ENCODE assay signal across 8 mouse cellular contexts in the genomic region with DNA sequence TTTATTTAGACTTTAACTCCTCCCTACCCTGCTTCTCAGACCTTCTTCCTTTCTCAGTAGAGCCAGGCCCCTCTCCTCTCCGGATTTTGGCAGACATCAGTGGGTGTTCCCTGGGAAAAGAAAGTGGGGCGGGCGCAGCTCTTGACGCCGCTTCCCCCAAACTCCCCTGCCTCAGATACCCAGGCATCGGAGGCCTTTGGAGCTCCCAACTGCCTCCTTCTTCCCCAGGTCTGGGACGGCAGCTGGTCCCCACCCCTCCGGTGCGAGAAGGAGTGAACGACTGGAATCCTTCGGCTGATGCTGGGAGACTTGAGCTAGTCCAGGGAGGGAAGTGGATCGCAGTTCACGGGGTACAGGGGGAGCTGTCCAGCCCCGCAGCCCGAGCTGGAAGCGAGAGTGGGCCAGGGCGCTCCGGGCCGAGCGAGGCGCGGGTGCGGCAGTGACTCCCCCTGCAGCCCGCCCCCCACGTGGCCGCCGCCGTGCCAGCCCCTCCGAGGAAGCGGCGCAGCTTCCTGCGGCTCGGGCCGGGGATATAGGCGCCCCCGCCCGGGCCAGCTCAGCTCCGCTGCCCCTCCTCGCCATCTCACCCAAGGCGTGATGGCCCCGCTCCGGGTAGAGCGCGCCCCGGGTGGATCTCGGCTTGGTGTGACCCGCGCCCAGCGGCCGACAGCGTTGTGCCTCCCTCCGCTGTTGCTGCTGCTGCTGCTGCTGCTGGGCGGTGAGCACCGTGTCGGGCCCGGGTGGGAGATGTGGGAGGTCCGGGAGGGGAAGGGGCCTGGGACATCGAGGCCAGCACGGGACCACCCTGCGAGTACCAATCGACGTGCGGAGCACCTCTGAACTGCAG. TPM values are rescaled to one million over a fixed set of nuclear protein-coding genes. Genes with fewer than 3 reads are reported as not detected.
DNase-seq lines count a peak whose midpoint lies in the region; ATAC-seq and TF ChIP-seq lines count a peak whose summit lies in the region.

A gene (plus strand): TSS at position 174 of the 847 bp plus-strand sequence.

- TF ChIP-seq POLR2A in spleen, adult 2 months (IDR thresholded peaks at IDR 0.05; ENCODE audit: low read depth, low read length) = no peak

- DNase-seq in spleen, adult 2 months (ENCODE audit: low read depth in 1 of 2, low spot score in 2 of 2) = no peak
- DNase-seq in spleen, postnatal 36 days (ENCODE audit: low spot score in 2 of 2) = no peak
- DNase-seq in embryonic facial prominence, embryonic 11.5 days (ENCODE audit: low spot score) = peak; percentile 61
- no peak for DNase-seq in c-Kit-positive CD71-positive TER-119-positive erythroid progenitor cells, embryonic 14.5 days (ENCODE audit: low spot score)

- 5% methylated on average over 60 of the region's 63 CpGs for WGBS in spleen, adult 2 months
- WGBS in embryonic facial prominence, embryonic 11.5 days = under 1% methylated on average over 57 of the region's 63 CpGs
- 1% methylated on average over 57 of the region's 63 CpGs for WGBS in heart, embryonic 11.5 days (ENCODE audit: insufficient replicate concordance)
- WGBS in kidney, embryonic 16.5 days = under 1% methylated on average over 46 of the region's 63 CpGs
- WGBS in liver, embryonic 15.5 days (ENCODE audit: insufficient replicate concordance) = 2% methylated on average over 62 of the region's 63 CpGs
- WGBS in neural tube, embryonic 12.5 days = under 1% methylated on average over 62 of the region's 63 CpGs

- H3K27me3 ChIP-seq in spleen, adult 2 months (ENCODE audit: control insufficient read depth, insufficient read depth, low read length) = peaks cover 13% of the 10 kb centered on the region
- H3K27me3 ChIP-seq in embryonic facial prominence, embryonic 11.5 days (ENCODE audit: control insufficient read depth, insufficient read depth, low read length) = peaks cover 7% of the 10 kb centered on the region; the same call in 1 of the 2 replicates
- peaks cover 36% of the 10 kb centered on the region for H3K27me3 ChIP-seq in heart, embryonic 11.5 days (ENCODE audit: control insufficient read depth, insufficient read depth, low read length)
- H3K27me3 ChIP-seq in kidney, embryonic 16.5 days (ENCODE audit: insufficient read depth, low read length) = no peaks in the 10 kb centered on the region
- H3K27me3 ChIP-seq in liver, embryonic 15.5 days = peaks cover 76% of the 10 kb centered on the region
- H3K27me3 ChIP-seq in neural tube, embryonic 12.5 days (replicated peaks) = peaks cover 32% of the 10 kb centered on the region

- peak within 1 kb of the TSS; percentile 77 for H3K9ac ChIP-seq in embryonic facial prominence, embryonic 11.5 days (replicated peaks; ENCODE audit: low read length)
- H3K9ac ChIP-seq in heart, embryonic 11.5 days (ENCODE audit: low read depth, low read length) = peak within 1 kb of the TSS; percentile 80
- peak within 1 kb of the TSS; percentile 93 for H3K9ac ChIP-seq in kidney, embryonic 16.5 days (replicated peaks; ENCODE audit: low read length)
- H3K9ac ChIP-seq in liver, embryonic 15.5 days = peak within 1 kb of the TSS; percentile 32; the same call in 1 of the 2 replicates
- H3K9ac ChIP-seq in neural tube, embryonic 12.5 days = peak within 1 kb of the TSS; percentile 72

- no peak for TF ChIP-seq CTCF in spleen, adult 2 months (IDR thresholded peaks at IDR 0.05; ENCODE audit: extremely low read depth, insufficient read depth, insufficient read length, insufficient replicate concordance)

- peak within 1 kb of the TSS; percentile 20; the same call in 1 of the 2 replicates for H3K27ac ChIP-seq in spleen, adult 2 months (ENCODE audit: insufficient read depth, low read length)
- peak within 1 kb of the TSS; percentile 47 for H3K27ac ChIP-seq in embryonic facial prominence, embryonic 11.5 days (replicated peaks; ENCODE audit: low read depth, low read length)
- H3K27ac ChIP-seq in heart, embryonic 11.5 days (ENCODE audit: low read depth, low read length) = peak within 1 kb of the TSS; percentile 81
- peak within 1 kb of the TSS; percentile 91 for H3K27ac ChIP-seq in kidney, embryonic 16.5 days (ENCODE audit: low read length)
- no peak within 1 kb of the TSS for H3K27ac ChIP-seq in liver, embryonic 15.5 days (replicated peaks)
- H3K27ac ChIP-seq in neural tube, embryonic 12.5 days = no peak within 1 kb of the TSS

- no peaks in the 10 kb centered on the region for H3K9me3 ChIP-seq in embryonic facial prominence, embryonic 11.5 days (replicated peaks; ENCODE audit: control insufficient read depth, low read length)
- no peaks in the 10 kb centered on the region for H3K9me3 ChIP-seq in heart, embryonic 11.5 days (replicated peaks; ENCODE audit: control insufficient read depth, low read length)
- no peaks in the 10 kb centered on the region for H3K9me3 ChIP-seq in kidney, embryonic 16.5 days (ENCODE audit: low read length)
- no peaks in the 10 kb centered on the region for H3K9me3 ChIP-seq in liver, embryonic 15.5 days (replicated peaks)
- no peaks in the 10 kb centered on the region for H3K9me3 ChIP-seq in neural tube, embryonic 12.5 days

- H3K4me3 ChIP-seq in spleen, adult 2 months (ENCODE audit: extremely low read depth, insufficient read depth, insufficient read length) = peak within 1 kb of the TSS; percentile 39
- peak within 1 kb of the TSS; percentile 62 for H3K4me3 ChIP-seq in embryonic facial prominence, embryonic 11.5 days (ENCODE audit: low read depth, low read length)
- peak within 1 kb of the TSS; percentile 62 for H3K4me3 ChIP-seq in heart, embryonic 11.5 days (ENCODE audit: low read depth, low read length)
- peak within 1 kb of the TSS; percentile 80 for H3K4me3 ChIP-seq in kidney, embryonic 16.5 days (ENCODE audit: low read length)
- H3K4me3 ChIP-seq in liver, embryonic 15.5 days (replicated peaks) = peak within 1 kb of the TSS; percentile 51
- peak within 1 kb of the TSS; percentile 61 for H3K4me3 ChIP-seq in neural tube, embryonic 12.5 days

- H3K4me2 ChIP-seq in embryonic facial prominence, embryonic 11.5 days (ENCODE audit: low read depth, low read length) = peak within 1 kb of the TSS; percentile 99
- H3K4me2 ChIP-seq in heart, embryonic 11.5 days = peak within 1 kb of the TSS; percentile 89
- peak within 1 kb of the TSS; percentile 95 for H3K4me2 ChIP-seq in kidney, embryonic 16.5 days (replicated peaks; ENCODE audit: low read depth, low read length)
- H3K4me2 ChIP-seq in liver, embryonic 15.5 days = peak within 1 kb of the TSS; percentile 74
- H3K4me2 ChIP-seq in neural tube, embryonic 12.5 days (replicated peaks) = peak within 1 kb of the TSS; percentile 98

- no peaks in the 10 kb centered on the region for H3K36me3 ChIP-seq in spleen, adult 2 months (ENCODE audit: control insufficient read depth, insufficient read depth, low read length)
- H3K36me3 ChIP-seq in embryonic facial prominence, embryonic 11.5 days (replicated peaks; ENCODE audit: control insufficient read depth, insufficient read depth, low read depth, low read length) = no peaks in the 10 kb centered on the region
- H3K36me3 ChIP-seq in heart, embryonic 11.5 days (ENCODE audit: control insufficient read depth, insufficient read depth, low read length) = no peaks in the 10 kb centered on the region
- no peaks in the 10 kb centered on the region for H3K36me3 ChIP-seq in kidney, embryonic 16.5 days (ENCODE audit: insufficient read depth, low read length)
- H3K36me3 ChIP-seq in liver, embryonic 15.5 days (replicated peaks) = no peaks in the 10 kb centered on the region
- no peaks in the 10 kb centered on the region; the same call in 1 of the 2 replicates for H3K36me3 ChIP-seq in neural tube, embryonic 12.5 days

- peaks cover 4% of the 10 kb centered on the region; the same call in 1 of the 2 replicates for H3K4me1 ChIP-seq in spleen, adult 2 months (ENCODE audit: control insufficient read depth, insufficient read depth, insufficient read length)
- H3K4me1 ChIP-seq in embryonic facial prominence, embryonic 11.5 days (ENCODE audit: control insufficient read depth, insufficient read depth, low read length) = peaks cover 3% of the 10 kb centered on the region; the same call in 1 of the 2 replicates
- 0 out of 2 replicates have a peak, but pooled peaks cover 3% of the 10 kb centered on the region for H3K4me1 ChIP-seq in heart, embryonic 11.5 days (ENCODE audit: control insufficient read depth, insufficient read depth, low read length)
- H3K4me1 ChIP-seq in kidney, embryonic 16.5 days (ENCODE audit: insufficient read depth, low read length) = peaks cover 39% of the 10 kb centered on the region
- H3K4me1 ChIP-seq in liver, embryonic 15.5 days (replicated peaks) = peaks cover 32% of the 10 kb centered on the region
- peaks cover 15% of the 10 kb centered on the region for H3K4me1 ChIP-seq in neural tube, embryonic 12.5 days

- peak; percentile 71 for ATAC-seq in embryonic facial prominence, embryonic 11.5 days (replicated peaks; ENCODE audit: insufficient number of reproducible peaks, low FRiP score, low TSS enrichment, low read depth)
- ATAC-seq in heart, embryonic 11.5 days (replicated peaks; ENCODE audit: insufficient number of reproducible peaks, low FRiP score, low TSS enrichment) = peak; percentile 77
- ATAC-seq in kidney, embryonic 16.5 days (ENCODE audit: low FRiP score, low TSS enrichment) = peak; percentile 75
- peak; percentile 25 for ATAC-seq in liver, embryonic 15.5 days (ENCODE audit: insufficient read depth)
- peak; percentile 48; the same call in 1 of the 2 replicates for ATAC-seq in neural tube, embryonic 12.5 days (ENCODE audit: low FRiP score, low read depth)

RNA-seq across cellular contexts. Expression of the gene that starts here (rescaled TPM):
- 47.6 and 59.7 TPM in 2 replicates for polyA plus RNA-seq in spleen, adult 2 months (2012; rRNA removed)
- 64.8 and 69.3 TPM in 2 replicates for polyA plus RNA-seq in embryonic facial prominence, embryonic 11.5 days (2014; fragmentation: Nextera tagmentation; extraction: Ambion mirVana)
- 230 and 232 TPM in 2 replicates for polyA plus RNA-seq in heart, embryonic 11.5 days (2014; fragmentation: Nextera tagmentation; extraction: Ambion mirVana)
- polyA plus RNA-seq in kidney, embryonic 16.5 days (2015; fragmentation: Nextera tagmentation; extraction: Ambion mirVana) = 246 and 270 TPM in 2 replicates
- polyA plus RNA-seq in liver, embryonic 15.5 days (2015; fragmentation: Nextera tagmentation; extraction: Ambion mirVana) = 20.3 and 25.4 TPM in 2 replicates
- polyA plus RNA-seq in neural tube, embryonic 12.5 days (2016; fragmentation: Nextera tagmentation; extraction: Ambion mirVana) = 73.4 and 79.4 TPM in 2 replicates

Comparison
In these comparisons a context has a peak if more than half of its experiments do, and no peak if none do; other contexts are left out.
1. H3K27ac ChIP-seq: peak in spleen, adult 2 months (single experiment), embryonic facial prominence, embryonic 11.5 days (single experiment), heart, embryonic 11.5 days (single experiment) and kidney, embryonic 16.5 days (single experiment); none in liver, embryonic 15.5 days (single experiment) and neural tube, embryonic 12.5 days (single experiment).
2. ATAC-seq: peak in every context shown above with its lines; median percentile 77 in heart, embryonic 11.5 days; 75 in kidney, embryonic 16.5 days; 71 in embryonic facial prominence, embryonic 11.5 days; 48 in neural tube, embryonic 12.5 days; 25 in liver, embryonic 15.5 days.
3. H3K9ac ChIP-seq: peak in every context shown above with its lines; median percentile 93 in kidney, embryonic 16.5 days; 80 in heart, embryonic 11.5 days; 77 in embryonic facial prominence, embryonic 11.5 days; 72 in neural tube, embryonic 12.5 days; 32 in liver, embryonic 15.5 days.
4. Peak in every context shown above with its lines, with median percentiles within 50 percentile points of each other: H3K4me3 ChIP-seq and H3K4me2 ChIP-seq.